ENCODE assay signal across 10 mouse cellular contexts in the genomic region with DNA sequence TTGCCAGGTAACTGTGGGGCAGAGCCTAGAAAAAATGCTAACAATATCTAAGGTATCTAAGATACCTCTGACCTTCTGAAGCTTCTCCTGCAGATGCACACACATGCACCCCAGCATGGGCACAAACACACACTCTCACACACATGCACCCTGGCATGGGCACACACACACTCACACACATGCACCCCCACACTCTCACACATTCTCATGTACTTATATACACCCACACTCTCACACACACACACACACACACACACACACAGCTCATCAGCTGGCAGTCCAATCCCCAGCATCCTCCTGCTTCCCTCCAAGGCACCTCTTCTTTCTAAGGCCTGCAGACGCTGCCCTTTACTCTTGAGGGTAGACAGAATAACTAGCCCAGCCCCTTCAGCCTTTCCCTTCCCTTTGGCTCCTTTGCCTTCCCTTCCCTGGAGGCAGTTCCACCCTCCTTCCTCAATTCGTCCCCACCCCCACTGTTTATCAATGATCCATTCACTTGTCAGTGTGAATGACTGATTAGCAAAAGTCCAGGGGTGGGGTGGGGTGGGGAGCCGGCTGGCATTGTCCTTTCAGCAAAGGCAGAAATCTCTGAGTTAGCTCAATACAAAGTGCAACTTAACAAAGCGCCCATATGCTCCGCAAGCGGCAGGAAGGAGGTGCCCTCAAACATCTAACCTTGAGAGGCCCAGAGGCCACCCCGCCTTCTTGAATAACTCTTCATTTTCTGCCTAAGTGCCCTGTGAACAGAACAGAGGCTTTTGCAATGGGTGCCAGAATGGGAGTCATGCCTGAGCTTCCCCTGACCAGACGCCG.
DNase-seq lines count a peak whose midpoint lies in the region; ATAC-seq lines count a peak whose summit lies in the region.
"Had no signal": no experiment of that assay in that cellular context is flagged by ENCODE, and none has a peak within 500 bp of the region (broad histone marks: within the 10 kb centered on the region; RNA-seq: fewer than 3 reads in every experiment).

No protein-coding gene starts in this region.

- H3K9me3 ChIP-seq in stomach, embryonic 14.5 days (ENCODE audit: control insufficient read depth, low read depth, low read length): no peaks in the 10 kb centered on the region

- H3K4me1 ChIP-seq in stomach, embryonic 14.5 days (ENCODE audit: control insufficient read depth, insufficient read depth, low read length): no peaks in the 10 kb centered on the region
- H3K4me1 ChIP-seq: megakaryocyte, embryonic 14.5 days had no signal

- peak; percentile 11 for ATAC-seq in granulocyte monocyte progenitor cell, adult 5-6 weeks (replicated peaks; ENCODE audit: poor library complexity, severe bottlenecking)
- peak; percentile 79 for ATAC-seq in stomach, embryonic 14.5 days (ENCODE audit: insufficient number of reproducible peaks, insufficient read depth, low FRiP score, low read depth)

- DNase-seq in kidney, adult 11 months: peak; percentile 31
- DNase-seq in kidney, postnatal 10 days: no peak
- peak; percentile 39 to 53 for DNase-seq in kidney, postnatal 36 days
- no peak for DNase-seq in gastrocnemius, postnatal 14 days
- DNase-seq in layer of hippocampus, postnatal 25 days (ENCODE audit: extremely low spot score in 1 of 2, low spot score in 1 of 2): no peak
- no peak for DNase-seq in left cerebral cortex, adult 18-20 months (ENCODE audit: low spot score in 2 of 2)

- whole genome bisulfite sequencing in stomach, embryonic 14.5 days: 12% methylated on average over 9 of the region's 9 CpGs

- H3K36me3 ChIP-seq in stomach, embryonic 14.5 days (ENCODE audit: control insufficient read depth, insufficient read depth, low read length): no peaks in the 10 kb centered on the region

- H3K4me2 ChIP-seq in stomach, embryonic 14.5 days (replicated peaks; ENCODE audit: low read depth, low read length): peak overlapping the region; percentile 8

- H3K9ac ChIP-seq in stomach, embryonic 14.5 days (replicated peaks; ENCODE audit: low read depth, low read length): no peak overlapping the region

- H3K4me3 ChIP-seq in stomach, embryonic 14.5 days (ENCODE audit: low read depth, low read length): no peak overlapping the region
- H3K4me3 ChIP-seq: megakaryocyte, embryonic 14.5 days had no signal

- H3K27me3 ChIP-seq in stomach, embryonic 14.5 days (ENCODE audit: control insufficient read depth, insufficient read depth, low read length): no peaks in the 10 kb centered on the region
- H3K27me3 ChIP-seq: CH12.LX had no signal

- H3K27ac ChIP-seq in stomach, embryonic 14.5 days (ENCODE audit: low read length): peak overlapping the region; percentile 44; the same call in 1 of the 2 replicates

- intact Hi-C loops in gastrocnemius, postnatal 14 days (cut with DNase I; ENCODE audit: low total_unique reads): no loop called here

Comparison
In these comparisons a context has a peak if more than half of its experiments do, and no peak if none do; other contexts are left out.
1. DNase-seq: peak in kidney, adult 11 months (single experiment) and kidney, postnatal 36 days (2 of 2); none in kidney, postnatal 10 days (single experiment), gastrocnemius, postnatal 14 days (single experiment), layer of hippocampus, postnatal 25 days (0 of 2) and left cerebral cortex, adult 18-20 months (0 of 2).